Mouse (Mus musculus): ENCODE data around the gene Iqschfp. TPM values are rescaled to one million over a fixed set of nuclear protein-coding genes. Genes with fewer than 3 reads are reported as not detected.

Iqschfp gene
- total and polyA plus RNA-seq, 2 experiments from 2014 or later = 2.7 to 5.6 TPM

GRCm38 (mm10) chr3:67952517-67952940, 60.5 kb downstream of the Iqschfp start:
- 23% methylated on average over 5 of the region's 5 CpGs for WGBS
- Histone ChIP-seq H3K4me1 (ENCODE audit: insufficient read depth, low read length) (no peaks in the 10 kb centered on the region), H3K4me2 (ENCODE audit: low read depth, low read length) (no peak overlapping the region), H3K27me3 (ENCODE audit: insufficient read depth, low read length) (no peaks in the 10 kb centered on the region), H3K9me3 (ENCODE audit: low read length) (no peaks in the 10 kb centered on the region), H3K36me3 (ENCODE audit: insufficient read depth, low read length) (no peaks in the 10 kb centered on the region), H3K9ac (replicated peaks; ENCODE audit: low read length) (no peak overlapping the region), H3K4me3 (ENCODE audit: low read length) (no peak overlapping the region), H3K27ac (no peak overlapping the region)
- no peak for TF ChIP-seq CTCF (IDR thresholded peaks at IDR 0.05; ENCODE audit: low read depth)
- 0 out of 2 replicates have a peak, but pooled peaks have one; percentile 49 for ATAC-seq
- DNase-seq (ENCODE audit: low spot score) = peak; percentile 67

- no peaks in the 10 kb centered on the region for H3K9me3 ChIP-seq (ENCODE audit: low read length)
- 34% methylated on average over 5 of the region's 5 CpGs for WGBS
- H3K27ac ChIP-seq = no peak overlapping the region
- no peaks in the 10 kb centered on the region for H3K4me1 ChIP-seq (ENCODE audit: insufficient read depth, low read length)
- no peak overlapping the region for H3K9ac ChIP-seq (replicated peaks; ENCODE audit: low read length)
- H3K27me3 ChIP-seq (ENCODE audit: insufficient read depth, low read length) = no peaks in the 10 kb centered on the region
- TF ChIP-seq CTCF (IDR thresholded peaks at IDR 0.05; ENCODE audit: low read depth) = no peak
- ATAC-seq (0 out of 2 replicates have a peak, but pooled peaks have one; percentile 24), DNase-seq (ENCODE audit: low spot score) (no peak)
- H3K4me3 ChIP-seq (ENCODE audit: low read length) = no peak overlapping the region
- H3K36me3 ChIP-seq (ENCODE audit: insufficient read depth, low read length) = no peaks in the 10 kb centered on the region
- H3K4me2 ChIP-seq (ENCODE audit: low read depth, low read length) = no peak overlapping the region
Measured at GRCm38 (mm10) chr3:67954459-67955065, 62.5 kb downstream of the Iqschfp start.

- Histone ChIP-seq H3K4me3 (ENCODE audit: low read length) (no peak overlapping the region), H3K4me1 (ENCODE audit: insufficient read depth, low read length) (no peaks in the 10 kb centered on the region), H3K9me3 (ENCODE audit: low read length) (no peaks in the 10 kb centered on the region), H3K27me3 (ENCODE audit: insufficient read depth, low read length) (no peaks in the 10 kb centered on the region), H3K4me2 (ENCODE audit: low read depth, low read length) (no peak overlapping the region), H3K36me3 (ENCODE audit: insufficient read depth, low read length) (no peaks in the 10 kb centered on the region), H3K9ac (replicated peaks; ENCODE audit: low read length) (no peak overlapping the region), H3K27ac (no peak overlapping the region)
- WGBS = 36% methylated on average over 7 of the region's 7 CpGs
- TF ChIP-seq CTCF (IDR thresholded peaks at IDR 0.05; ENCODE audit: low read depth) = no peak
- ATAC-seq (0 out of 2 replicates have a peak, but pooled peaks have one; percentile 29), DNase-seq (ENCODE audit: low spot score) (peak; percentile 30)
Measured at GRCm38 (mm10) chr3:67959672-67960071, 67.6 kb downstream of the Iqschfp start.

- 14% methylated on average over 3 of the region's 3 CpGs for WGBS
- no peak for TF ChIP-seq CTCF (IDR thresholded peaks at IDR 0.05; ENCODE audit: low read depth)
- Histone ChIP-seq H3K27ac (no peak overlapping the region), H3K4me2 (ENCODE audit: low read depth, low read length) (no peak overlapping the region), H3K4me1 (ENCODE audit: insufficient read depth, low read length) (no peaks in the 10 kb centered on the region), H3K36me3 (ENCODE audit: insufficient read depth, low read length) (no peaks in the 10 kb centered on the region), H3K4me3 (ENCODE audit: low read length) (no peak overlapping the region), H3K27me3 (ENCODE audit: insufficient read depth, low read length) (no peaks in the 10 kb centered on the region), H3K9ac (replicated peaks; ENCODE audit: low read length) (no peak overlapping the region), H3K9me3 (ENCODE audit: low read length) (no peaks in the 10 kb centered on the region)
- DNase-seq (ENCODE audit: low spot score) (peak; percentile 26), ATAC-seq (0 out of 2 replicates have a peak, but pooled peaks have one; percentile 38)
Measured at GRCm38 (mm10) chr3:67960133-67960532, 68.1 kb downstream of the Iqschfp start.

- no peaks in the 10 kb centered on the region for H3K4me1 ChIP-seq (ENCODE audit: insufficient read depth, low read length)
- H3K27me3 ChIP-seq (ENCODE audit: insufficient read depth, low read length) = no peaks in the 10 kb centered on the region
- no peaks in the 10 kb centered on the region for H3K9me3 ChIP-seq (ENCODE audit: low read length)
- no peak for ATAC-seq
- no peak for DNase-seq (ENCODE audit: low spot score)
- no peaks in the 10 kb centered on the region for H3K36me3 ChIP-seq (ENCODE audit: insufficient read depth, low read length)
- no peak for TF ChIP-seq CTCF (IDR thresholded peaks at IDR 0.05; ENCODE audit: low read depth)
- H3K4me2 ChIP-seq (ENCODE audit: low read depth, low read length) = no peak overlapping the region
- H3K9ac ChIP-seq (replicated peaks; ENCODE audit: low read length) = no peak overlapping the region
- H3K4me3 ChIP-seq (ENCODE audit: low read length) = no peak overlapping the region
- H3K27ac ChIP-seq = no peak overlapping the region
Measured at GRCm38 (mm10) chr3:67960727-67961126, 68.7 kb downstream of the Iqschfp start.

GRCm38 (mm10) chr3:67961934-67962639, 70.1 kb downstream of the Iqschfp start:
- Histone ChIP-seq H3K4me1 (ENCODE audit: insufficient read depth, low read length) (no peaks in the 10 kb centered on the region), H3K9ac (replicated peaks; ENCODE audit: low read length) (no peak overlapping the region), H3K4me2 (ENCODE audit: low read depth, low read length) (no peak overlapping the region), H3K27ac (no peak overlapping the region), H3K36me3 (ENCODE audit: insufficient read depth, low read length) (no peaks in the 10 kb centered on the region), H3K27me3 (ENCODE audit: insufficient read depth, low read length) (no peaks in the 10 kb centered on the region), H3K9me3 (ENCODE audit: low read length) (no peaks in the 10 kb centered on the region), H3K4me3 (ENCODE audit: low read length) (no peak overlapping the region)
- WGBS = 91% methylated on average over 6 of the region's 6 CpGs
- DNase-seq (ENCODE audit: low spot score) = no peak
- TF ChIP-seq CTCF (IDR thresholded peaks at IDR 0.05; ENCODE audit: low read depth) = no peak
- no peak for ATAC-seq
